Mouse (Mus musculus) thymus, postnatal 0 days (tissue): ENCODE results near the gene Acot4. TPM values are rescaled to one million over a fixed set of nuclear protein-coding genes. Genes with fewer than 3 reads are reported as not detected.
"Not testable (repeated sequence)": the region's sequence is repeated elsewhere in the genome, so short reads cannot be mapped to it uniquely, and the experiment has no call there.

Source experiments
- DNase-seq: peaks from one replicate; pipeline ENCODE4 v3.0.0-alpha.2; 2015; ENCODE audit warnings: low spot score
- polyA plus RNA-seq: library from polyadenylated mRNA; unstranded; fragments of >200 nt; fragmentation: Nextera tagmentation; extraction: Ambion mirVana; gene quantifications from 2 replicates; pipeline ENCODE4 v1.2.1, GENCODE M21; 2015

The Acot4 gene
- polyA plus RNA-seq, 1 experiment from 2014 or later: 0.36 TPM

DNA sequence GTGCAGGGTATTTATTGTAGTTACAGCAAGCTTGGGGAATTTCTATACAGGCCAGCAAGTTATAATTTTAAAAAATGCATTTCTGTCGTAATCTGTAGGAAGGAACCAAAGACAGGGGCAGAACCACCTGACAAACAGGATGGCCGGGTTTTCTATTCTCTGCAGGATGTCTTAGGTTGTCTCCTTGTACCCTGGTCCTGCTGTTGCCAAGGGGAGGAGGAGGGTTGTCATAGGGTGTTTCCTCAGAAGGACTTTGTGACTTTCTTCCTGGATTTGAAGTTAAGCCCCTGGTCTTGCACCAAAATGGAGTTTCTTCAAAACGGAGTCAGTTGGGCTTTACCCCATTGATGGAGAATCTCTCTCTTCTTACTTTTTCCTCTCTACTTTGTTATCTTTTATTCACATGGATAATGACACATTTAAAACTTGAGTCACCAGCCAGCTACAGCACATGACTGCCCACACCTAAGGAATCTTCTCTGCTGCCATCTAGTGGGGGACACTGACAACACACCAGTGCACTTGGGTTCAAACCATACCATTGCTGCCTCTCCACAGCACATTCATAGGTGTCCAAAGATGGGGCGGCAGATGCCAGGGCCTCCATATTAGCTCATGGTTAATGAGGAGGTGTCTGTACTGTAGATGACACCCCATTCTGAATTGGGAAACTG is 7.4 kb upstream of the Acot4 start:
- DNase-seq: peak; percentile 62

DNA sequence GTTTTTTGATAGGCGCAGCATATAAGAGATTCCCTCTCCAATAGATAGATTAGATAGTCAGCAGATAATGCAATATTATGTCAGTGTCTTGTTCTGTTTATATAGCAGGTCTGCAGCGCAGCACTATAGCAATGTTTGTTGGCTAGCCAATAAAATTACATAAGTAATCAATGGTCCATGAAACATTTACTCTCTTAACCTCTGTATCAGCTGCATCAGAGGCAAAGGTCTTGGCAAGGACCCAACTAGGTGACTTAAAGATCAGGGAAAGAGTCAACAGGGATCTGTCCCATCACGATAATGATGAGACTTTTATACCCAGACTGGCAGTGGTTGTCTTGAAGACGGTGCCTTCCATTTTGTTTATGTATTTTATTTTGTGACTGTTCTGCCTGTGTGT is 5.3 kb upstream of the Acot4 start:
- no peak for DNase-seq

DNA sequence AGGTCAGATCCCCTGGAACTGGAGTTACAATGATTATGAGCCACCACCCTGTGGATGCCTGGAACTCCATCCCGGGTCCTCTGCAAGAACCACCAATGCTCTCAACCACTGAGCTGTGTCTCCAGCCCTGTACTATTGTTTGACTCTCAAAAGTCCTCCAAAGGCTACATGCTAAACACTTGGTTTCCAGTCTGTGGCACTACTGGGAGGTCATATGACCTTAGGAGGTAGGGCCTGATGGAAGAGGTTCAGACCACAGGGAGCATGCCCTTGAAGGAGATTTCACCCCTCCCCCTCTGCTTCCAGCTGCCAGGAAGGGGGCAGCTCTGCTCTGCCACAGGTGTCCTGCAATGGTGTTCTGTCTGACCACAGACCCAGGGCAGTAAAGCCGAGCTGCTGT is 4.9 kb upstream of the Acot4 start:
- DNase-seq: not testable (repeated sequence)

DNA sequence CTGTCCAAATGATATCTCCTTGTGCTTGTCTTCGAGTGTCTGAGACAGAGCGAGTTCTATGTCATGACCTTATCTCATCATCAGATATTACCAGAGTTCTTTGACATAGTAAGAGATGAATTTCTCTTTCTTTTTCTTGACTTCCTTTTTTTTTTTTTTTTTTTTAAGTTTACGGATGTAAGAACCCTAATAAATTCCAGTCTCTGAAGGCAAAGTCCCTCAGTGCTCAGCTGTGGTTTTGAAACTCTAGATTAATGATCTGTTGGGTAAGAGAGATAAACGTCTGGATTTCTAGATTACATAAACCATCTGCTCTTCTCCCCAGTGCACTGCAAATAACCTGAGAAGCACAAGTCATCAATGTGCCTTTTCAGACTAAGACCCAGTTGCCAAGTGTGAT is 4.1 kb upstream of the Acot4 start:
- no peak for DNase-seq

DNA sequence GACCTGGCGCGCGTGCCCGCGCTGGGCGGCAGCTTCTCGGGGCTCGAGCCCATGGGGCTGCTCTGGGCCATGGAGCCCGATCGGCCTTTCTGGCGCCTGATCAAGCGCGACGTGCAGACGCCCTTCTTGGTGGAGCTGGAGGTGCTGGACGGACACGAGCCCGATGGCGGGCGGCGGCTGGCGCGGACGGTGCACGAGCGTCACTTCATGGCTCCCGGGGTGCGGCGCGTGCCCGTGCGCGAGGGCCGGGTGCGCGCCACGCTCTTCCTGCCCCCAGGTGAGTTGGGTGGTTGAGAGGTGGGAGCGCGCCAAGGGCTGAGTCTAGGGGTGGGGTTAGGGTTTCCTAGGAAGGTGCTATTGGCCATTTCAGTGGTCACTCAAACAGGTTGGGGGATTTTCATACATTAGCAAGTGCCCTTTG is 522 bp downstream of the Acot4 start, which contains the start of gene Gm49366:
Gene Gm49366, plus strand, starts transcription at position 245 of the 421 bp plus-strand sequence.
- not testable (repeated sequence) for DNase-seq

DNA sequence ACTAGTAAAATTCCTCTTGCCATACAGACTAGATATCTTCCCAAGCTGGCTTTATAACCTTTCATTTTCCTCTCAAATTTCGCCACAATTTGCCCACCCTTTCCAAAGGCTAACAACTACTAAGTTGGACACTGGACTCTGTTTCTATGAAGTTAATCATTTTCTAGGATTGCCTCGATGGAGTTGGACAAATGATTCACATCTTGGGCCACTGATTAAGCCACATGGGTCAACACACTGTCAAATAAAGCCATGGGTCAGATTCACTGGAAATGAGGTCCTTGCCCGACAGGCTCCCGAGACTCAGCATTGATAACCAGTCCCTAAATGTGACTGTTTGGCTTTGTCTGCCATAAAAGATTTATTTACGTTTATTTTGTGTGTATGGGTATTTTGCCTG is 4.1 kb downstream of the Acot4 start:
- no peak for DNase-seq

DNA sequence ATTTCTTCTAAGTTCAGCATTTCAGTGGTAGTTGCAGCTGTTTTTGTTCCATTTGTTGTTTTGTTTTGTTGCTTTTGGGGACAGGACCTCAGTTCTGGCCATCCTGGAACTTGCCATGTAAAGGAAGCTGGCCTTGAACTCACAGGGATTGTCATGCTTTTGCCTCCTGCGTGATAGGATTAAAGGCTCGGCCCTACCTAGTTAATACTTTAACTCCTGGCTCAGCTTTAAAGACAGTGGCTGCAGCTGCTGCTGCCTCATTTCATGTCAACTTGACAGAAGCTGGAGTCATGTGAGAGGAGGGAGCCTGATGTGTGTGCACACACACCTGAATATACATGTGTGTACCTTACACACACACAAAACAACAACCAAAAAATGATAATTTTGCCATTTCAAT is 5.9 kb downstream of the Acot4 start:
- no peak for DNase-seq

DNA sequence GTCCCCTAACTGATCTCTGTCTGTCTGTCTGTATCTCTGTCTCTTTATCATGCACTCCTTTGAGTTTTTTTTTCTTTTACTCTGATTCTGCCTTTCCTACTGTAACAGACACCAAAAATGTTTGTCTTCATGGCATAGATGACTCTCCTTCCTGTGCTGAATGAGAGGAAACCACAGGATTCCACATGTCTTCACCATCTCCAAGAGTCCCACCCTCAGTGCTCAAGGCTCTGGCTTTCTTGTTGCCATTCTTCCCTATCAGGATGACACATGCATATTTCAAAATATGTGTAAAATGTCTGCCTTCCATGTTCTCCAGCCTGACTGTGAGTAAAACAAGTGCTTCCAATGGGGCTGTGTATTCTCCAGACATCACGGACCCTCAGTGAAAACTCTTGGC is 8.7 kb downstream of the Acot4 start:
- DNase-seq: no peak

DNA sequence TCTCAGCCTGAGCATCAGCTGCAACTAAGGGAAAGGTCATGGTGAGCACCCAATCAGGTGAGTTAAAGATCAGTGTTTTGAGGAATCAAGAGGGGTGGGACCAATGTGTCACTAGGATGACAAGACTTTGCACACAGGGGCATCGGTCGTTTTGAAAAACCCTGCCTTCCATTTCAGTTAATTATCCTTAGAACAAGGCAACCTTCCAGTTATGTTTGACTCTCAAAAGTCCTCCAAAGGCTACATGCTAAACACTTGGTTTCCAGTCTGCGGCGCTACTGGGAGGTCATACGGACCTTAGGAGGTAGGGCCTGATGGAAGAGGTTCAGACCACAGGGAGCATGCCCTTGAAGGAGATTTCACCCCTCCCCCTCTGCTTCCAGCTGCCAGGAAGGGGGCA is 12.6 kb downstream of the Acot4 start:
- not testable (repeated sequence) for DNase-seq

DNA sequence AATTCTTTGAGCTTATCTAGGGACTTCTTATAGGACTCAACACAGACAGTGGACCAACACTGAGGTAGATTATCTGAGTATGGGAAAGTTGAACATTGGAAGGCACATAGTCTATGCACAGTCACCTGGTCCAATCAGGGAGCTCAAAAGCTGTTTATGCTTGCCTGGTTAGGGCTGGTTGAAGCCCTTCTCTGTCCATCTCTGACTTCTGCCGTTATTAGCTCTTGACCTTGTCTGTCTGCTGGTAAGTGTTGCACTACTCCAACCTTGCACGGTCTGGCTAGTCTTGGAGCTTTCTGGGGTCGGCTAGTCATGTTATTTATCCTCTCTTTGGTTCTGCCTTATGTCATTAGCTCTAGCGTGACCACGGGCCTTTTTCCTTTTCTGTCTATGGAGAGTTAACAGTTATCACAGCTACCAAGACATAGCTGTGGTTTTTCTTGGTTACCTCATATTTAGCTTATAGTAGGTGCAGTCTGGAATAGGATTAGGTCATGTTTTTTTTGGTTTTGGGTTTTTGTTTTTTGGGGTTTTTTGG is 13.8 kb downstream of the Acot4 start, which contains the start of gene Acot3:
Gene Acot3, plus strand, starts transcription at position 208 of the 538 bp plus-strand sequence.
- DNase-seq: no peak

DNA sequence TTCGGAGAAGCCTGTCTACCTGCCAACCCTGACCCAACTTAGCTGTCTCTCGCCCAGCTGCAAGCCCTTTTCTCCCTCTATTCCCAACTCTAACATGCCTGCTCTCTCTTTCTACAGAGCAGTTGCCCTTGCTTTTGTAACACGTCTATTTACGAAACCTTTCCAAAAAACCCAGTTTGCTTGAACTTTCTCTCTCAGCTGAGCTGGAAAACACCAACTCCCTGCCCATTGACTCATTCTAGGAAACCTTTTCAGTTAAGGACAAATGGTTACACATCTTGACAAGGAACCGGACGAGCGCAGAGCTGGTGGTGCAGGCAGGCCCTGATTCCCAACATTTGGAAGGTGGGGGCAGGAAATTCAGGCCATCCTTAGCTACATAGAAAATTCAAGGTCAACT is 14.4 kb downstream of the Acot4 start:
- DNase-seq: no peak

DNA sequence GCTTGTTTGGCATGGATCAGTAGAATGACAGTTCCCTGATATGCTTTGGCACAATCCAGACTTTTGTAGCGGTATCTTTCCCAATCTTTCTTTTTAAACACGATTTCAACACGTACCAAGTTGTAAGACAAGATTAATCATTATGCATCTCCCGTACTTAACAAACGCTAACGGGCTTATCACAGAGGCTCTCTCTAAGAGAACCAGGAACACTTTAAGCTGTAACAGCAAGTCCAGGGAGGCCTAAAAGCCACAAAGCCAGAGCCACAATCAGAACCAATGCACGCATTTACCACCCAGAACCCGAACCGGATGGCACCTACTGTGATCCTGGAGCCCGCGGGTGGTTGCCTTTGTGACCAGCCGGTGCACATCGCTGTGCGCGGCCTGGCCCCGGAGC is 15.0 kb downstream of the Acot4 start:
- DNase-seq: no peak

DNA sequence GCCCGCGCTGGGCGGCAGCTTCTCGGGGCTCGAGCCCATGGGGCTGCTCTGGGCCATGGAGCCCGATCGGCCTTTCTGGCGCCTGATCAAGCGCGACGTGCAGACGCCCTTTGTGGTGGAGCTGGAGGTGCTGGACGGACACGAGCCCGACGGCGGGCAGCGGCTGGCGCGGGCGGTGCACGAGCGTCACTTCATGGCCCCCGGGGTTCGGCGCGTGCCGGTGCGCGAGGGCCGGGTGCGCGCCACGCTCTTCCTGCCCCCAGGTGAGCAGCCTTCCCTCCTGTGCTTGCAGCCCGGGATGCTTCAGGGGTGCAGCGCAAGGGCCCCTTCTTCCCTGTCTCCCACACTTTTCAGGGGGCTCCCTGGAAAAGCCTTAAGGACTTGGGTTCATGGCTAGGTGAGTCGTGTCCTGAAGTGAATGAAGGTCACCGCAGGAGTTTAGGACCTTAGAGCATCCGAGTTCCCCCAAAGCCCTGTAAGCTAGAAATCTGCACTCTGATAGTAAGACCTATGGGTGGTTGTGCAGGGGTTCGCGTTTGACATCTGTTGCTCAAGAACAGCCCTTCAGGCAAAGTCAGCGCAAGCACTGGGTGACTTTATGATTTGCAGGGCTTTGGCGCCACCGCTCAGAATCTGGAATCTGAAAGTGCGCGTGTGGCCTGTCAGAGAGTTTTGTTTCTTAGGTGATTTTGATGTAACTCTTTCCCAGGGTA is 15.7 kb downstream of the Acot4 start:
- no peak for DNase-seq

DNA sequence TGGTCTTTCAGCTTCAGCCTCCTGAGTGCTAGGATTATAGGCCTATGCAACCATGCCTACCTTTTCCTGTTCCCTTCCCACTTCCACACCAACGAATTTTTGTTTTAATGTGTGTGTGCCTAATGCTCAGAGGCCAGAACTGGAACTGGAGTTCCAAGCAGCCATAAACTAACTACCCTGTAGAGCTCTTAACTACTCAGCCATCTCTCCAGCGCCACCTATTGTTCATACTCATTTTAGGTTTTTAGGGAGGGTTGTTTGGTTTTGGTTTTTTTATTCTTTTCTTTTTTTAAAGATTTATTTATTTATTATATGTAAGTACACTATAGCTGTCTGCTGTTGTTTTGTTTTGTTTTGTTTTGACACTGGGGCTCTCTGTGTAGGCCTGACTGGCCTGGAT is 22.8 kb downstream of the Acot4 start:
- peak; percentile 61 for DNase-seq

DNA sequence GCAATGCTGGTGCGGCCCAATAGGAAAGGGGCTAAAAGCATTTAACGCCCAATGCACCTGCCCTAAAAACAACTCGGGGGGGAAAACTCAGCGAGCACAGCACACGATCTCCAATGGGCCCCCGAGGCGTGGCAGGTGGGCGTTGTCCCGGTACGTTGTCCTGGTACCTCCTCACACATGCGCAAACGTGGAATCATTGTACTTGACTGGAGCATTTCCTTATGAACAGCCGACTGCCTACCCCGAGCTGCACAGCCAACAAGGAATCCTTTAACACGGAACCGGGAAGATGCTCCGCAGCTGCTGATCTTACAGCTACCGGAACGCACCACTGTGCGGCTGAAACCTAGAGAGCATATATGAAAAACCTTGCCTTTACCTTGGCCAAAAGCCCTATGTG is 24.2 kb downstream of the Acot4 start:
- no peak for DNase-seq

DNA sequence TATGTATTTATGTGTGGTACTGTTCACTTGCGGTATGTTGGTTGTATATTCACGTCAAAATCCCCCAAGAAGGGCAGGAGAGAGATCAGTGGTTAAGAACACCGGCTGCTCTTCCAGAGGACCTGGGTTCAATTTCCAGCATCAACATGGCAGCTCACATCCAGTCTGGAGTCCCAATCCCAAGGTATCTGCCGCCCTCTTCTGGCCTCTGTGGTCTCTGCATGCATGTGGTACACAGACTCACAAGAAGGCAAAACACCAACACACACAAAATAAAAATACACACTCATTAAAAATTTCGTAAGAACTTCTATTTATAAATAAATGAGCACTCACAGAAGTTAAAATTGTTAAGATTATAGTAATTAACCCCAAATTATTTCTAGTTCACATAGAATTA is 25.0 kb downstream of the Acot4 start:
- DNase-seq: no peak

DNA sequence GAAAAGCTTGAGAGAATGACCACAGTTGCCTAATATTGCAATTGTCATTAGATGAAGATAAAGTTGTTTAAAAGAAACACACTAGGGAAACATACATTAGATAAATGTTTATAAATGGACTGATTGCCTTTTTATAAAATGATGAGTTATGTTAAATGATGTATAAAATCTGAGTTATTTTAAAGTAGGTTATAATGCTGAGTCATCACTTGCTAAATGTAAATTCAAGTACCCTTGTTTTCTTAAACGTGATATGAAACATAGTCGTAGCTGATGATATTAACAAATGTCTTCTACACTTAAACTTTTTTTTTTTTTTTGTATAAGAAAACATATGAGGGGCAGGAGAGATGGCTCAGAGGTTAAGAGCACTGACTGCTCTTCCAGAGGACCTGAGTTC is 25.7 kb downstream of the Acot4 start:
- DNase-seq: no peak

DNA sequence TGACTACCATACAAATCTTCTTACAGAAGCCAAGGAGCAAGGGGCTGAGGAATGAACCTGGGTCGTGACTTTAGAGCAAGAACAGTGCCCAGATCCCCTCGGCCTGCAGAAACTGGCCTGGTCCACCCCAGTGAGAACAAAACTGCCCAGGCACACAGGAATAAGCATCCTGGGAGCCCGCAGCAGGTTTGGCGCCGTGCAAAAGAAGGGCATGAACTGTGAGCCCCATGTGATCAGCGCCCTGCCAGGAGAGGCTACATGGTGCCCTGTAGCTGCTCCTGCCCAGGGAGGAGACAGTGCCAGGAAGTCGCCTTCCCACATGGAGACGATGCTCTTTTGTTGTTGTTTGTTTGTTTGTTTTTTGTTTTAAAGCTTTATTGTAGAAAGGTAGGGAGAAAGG is 26.4 kb downstream of the Acot4 start:
- no peak for DNase-seq

DNA sequence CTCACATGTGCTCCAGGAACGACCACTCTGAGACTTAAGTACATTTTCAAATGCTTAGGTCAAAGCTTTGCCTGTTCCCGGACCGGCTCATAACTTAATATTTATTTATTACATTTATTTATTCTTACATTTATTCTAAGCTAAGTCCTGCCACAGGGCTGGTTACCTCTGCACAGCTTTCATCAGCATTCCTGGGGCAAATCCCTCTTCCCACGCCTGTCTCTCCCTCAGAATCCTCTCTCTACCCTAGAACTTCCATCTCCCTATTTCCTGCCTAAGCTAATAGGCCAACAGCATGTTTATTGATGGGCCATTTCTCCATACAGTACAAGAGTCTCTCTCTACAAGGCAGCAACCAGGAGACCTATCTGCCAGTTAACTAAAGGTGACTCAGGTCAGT is 29.6 kb downstream of the Acot4 start:
- DNase-seq: no peak

DNA sequence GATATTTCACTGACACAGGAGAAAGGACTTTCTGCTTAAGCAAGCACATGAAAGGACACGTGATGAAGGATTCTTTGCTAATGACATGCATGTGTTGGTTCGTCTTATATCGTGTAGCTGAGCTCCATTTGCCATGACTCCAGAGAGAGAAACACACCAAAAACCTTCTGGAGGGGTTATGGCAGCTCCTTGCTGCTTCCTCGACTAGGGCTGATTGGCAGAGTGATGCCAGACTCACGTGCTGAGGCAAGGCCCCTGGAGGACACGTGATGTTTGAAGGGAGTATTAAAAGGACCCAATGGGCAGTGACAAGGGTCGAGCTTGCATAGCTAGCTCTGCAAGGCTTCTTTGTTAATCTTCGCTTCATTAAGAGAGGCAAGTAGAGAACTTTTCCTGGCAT is 30.1 kb downstream of the Acot4 start:
- DNase-seq: no peak

DNA sequence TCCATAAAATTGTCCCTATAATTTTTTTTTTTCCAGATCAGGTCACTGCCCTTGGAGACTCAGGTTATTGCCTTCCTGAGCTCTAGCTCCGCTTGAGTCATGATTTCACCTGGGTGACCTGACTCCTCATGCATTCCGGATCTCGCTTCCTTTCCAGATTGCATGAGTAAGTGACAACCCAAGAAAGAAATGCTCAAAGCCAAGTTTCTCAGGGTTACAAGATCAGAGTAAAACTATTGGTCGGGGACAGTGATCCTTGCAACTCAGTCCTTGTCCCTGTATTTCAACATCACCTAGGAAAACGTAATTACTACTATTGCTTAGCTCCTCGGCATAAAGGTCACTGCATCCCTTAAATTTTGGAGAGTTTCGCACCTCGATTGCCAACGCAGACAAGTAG is 30.8 kb downstream of the Acot4 start, which contains the start of gene Acot5:
Gene Acot5, plus strand, starts transcription at position 340 of the 400 bp plus-strand sequence.
- no peak for DNase-seq

DNA sequence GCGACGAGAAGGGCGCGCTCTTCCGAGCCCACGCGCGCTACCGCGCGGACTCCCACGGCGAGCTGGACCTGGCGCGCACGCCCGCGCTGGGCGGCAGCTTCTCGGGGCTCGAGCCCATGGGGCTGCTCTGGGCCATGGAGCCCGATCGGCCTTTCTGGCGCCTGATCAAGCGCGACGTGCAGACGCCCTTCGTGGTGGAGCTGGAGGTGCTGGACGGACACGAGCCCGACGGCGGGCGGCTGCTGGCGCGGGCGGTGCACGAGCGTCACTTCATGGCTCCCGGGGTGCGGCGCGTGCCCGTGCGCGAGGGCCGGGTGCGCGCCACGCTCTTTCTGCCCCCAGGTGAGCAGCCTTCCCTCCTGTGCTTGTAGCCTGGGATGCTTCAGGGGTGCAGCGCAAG is 31.4 kb downstream of the Acot4 start:
- not testable (repeated sequence) for DNase-seq

DNA sequence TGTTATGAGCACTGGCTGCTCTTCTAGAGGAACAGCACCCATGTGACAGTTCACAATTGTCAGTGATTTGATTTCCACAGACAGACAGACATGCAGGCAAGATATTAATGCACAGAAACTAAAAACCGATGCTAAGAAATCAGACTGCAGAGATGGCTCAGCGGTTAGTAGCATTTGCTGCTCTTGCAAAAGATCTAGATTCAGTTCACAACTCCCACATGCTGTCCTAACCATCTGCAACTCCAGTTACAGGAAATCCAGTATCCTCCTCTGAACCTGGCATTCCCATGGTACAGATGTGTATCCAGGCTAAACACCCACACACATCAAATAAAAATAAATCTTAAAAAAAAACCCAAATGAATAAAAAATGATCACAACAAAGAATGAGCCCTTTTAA is 33.5 kb downstream of the Acot4 start:
- no peak for DNase-seq
